Mouse (Mus musculus) cerebellum, adult 2 months (tissue): ENCODE measurements at regions not wholly inside any gene's neighbourhood (a gene's known extent, or its start where the extent isn't known, plus 50 kb on each side); places are given as distances from the start of the nearest gene placed in this dataset.

Experiments
- CTCF ChIP-seq: fragments of 200-500 bp; IDR thresholded peaks from 2 replicates; pipeline ENCODE4 v1.5.1; 2011; ENCODE audit warnings: low read depth, mild to moderate bottlenecking, control low read depth, low read length, moderate library complexity, borderline replicate concordance; ENCODE audit not compliant: insufficient read depth
- POLR2A ChIP-seq: fragments of 200-500 bp; IDR thresholded peaks from 2 replicates; pipeline ENCODE4 v1.6.1; 2011; ENCODE audit warnings: low read length, control low read depth, borderline replicate concordance; ENCODE audit not compliant: insufficient read depth

DNA sequence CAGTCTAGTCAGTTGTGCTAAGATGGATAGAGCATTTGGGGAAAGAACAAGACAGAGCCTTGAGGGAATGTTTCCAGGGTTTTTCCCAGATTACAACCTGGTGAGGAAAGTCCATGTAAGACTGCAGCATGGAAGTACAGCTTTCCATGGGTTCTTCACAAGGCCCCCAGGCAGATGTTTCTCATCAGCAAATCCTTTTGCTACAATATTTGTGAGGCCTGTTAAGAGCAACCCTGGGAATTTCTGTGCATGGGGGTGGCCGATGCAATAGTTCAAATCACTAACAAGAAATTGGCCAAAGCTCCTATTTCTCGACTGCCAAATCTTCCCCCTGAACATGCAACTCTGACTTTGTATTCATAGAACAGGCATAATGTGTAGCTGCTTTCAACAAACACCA is 546.0 kb downstream of the Nr2f2 start:
- TF ChIP-seq POLR2A, result no peak
- TF ChIP-seq CTCF, result no peak
